Mouse (Mus musculus): ENCODE data around the gene Adamtsl1.

DNA sequence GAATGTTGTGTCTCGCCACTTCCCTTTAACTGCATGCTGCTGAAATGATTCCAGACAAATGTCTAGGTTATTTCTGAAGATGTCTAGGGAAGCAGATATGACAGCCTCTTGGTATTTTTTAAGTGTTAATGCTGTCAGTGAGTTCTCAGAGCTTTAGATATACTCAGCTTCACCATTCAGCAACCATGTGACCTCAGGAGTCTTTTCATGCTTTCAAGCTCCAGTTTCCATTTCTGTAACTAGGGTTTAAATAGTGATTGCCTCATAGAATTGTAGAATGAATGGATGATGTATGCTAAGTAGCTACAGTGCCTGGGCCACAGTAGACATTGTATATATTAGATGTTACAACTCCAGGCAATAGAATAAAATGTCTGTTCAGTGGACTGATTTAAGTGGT is 772.6 kb downstream of the Adamtsl1 start:
- TF ChIP-seq POLR2A (IDR thresholded peaks at IDR 0.05; ENCODE audit: low read depth, low read length) (no peak), CTCF (IDR thresholded peaks at IDR 0.05; ENCODE audit: extremely low read depth, insufficient read depth, insufficient read length, insufficient replicate concordance) (no peak)

All from spleen, adult 2 months (tissue).